Mouse (Mus musculus) embryonic facial prominence, embryonic 15.5 days (tissue): ENCODE data around the gene D17H6S53E. TPM values are rescaled to one million over a fixed set of nuclear protein-coding genes. Genes with fewer than 3 reads are reported as not detected.
A peak's percentile ranks its signal among the peaks of the same experiment; 100 is the strongest.

Source experiments
- ATAC-seq: fragments of 200-750 bp; cut with Nextera tagmentation; 2 replicates; pipeline ENCODE4 v1.8.0; 2017; ENCODE audit warnings: low read depth, moderate TSS enrichment; ENCODE audit not compliant: insufficient number of reproducible peaks, low FRiP score, low TSS enrichment
- H3K27ac ChIP-seq: fragments of 300-500 bp; sonication (generic); replicated peaks from 2 replicates; pipeline ENCODE4 v1.5.1; 2015; ENCODE audit warnings: mild to moderate bottlenecking, inconsistent platforms
- H3K27me3 ChIP-seq: fragments of 300-500 bp; sonication (generic); 2 replicates; pipeline ENCODE4 v1.6.1; 2015; ENCODE audit warnings: inconsistent platforms
- H3K36me3 ChIP-seq: fragments of 300-500 bp; sonication (generic); 2 replicates; pipeline ENCODE4 v1.6.1; 2015; ENCODE audit warnings: mild to moderate bottlenecking, inconsistent platforms
- H3K4me1 ChIP-seq: fragments of 300-500 bp; sonication (generic); 2 replicates; pipeline ENCODE4 v1.6.1; 2015; ENCODE audit warnings: inconsistent platforms
- H3K4me2 ChIP-seq: fragments of 300-500 bp; sonication (generic); replicated peaks from 2 replicates; pipeline ENCODE4 v1.6.1; 2015; ENCODE audit warnings: mild to moderate bottlenecking, inconsistent platforms
- H3K4me3 ChIP-seq: fragments of 300-500 bp; sonication (generic); replicated peaks from 2 replicates; pipeline ENCODE4 v1.5.1; 2015; ENCODE audit warnings: mild to moderate bottlenecking, inconsistent platforms
- H3K9ac ChIP-seq: fragments of 300-500 bp; sonication (generic); 2 replicates; pipeline ENCODE4 v1.6.1; 2015; ENCODE audit warnings: inconsistent platforms
- H3K9me3 ChIP-seq: fragments of 300-500 bp; sonication (generic); replicated peaks from 2 replicates; pipeline ENCODE4 v1.6.1; 2016; ENCODE audit warnings: inconsistent platforms
- WGBS: fragments of 180-500 bp; shearing (Covaris S2); methylation state at CpG from one replicate; pipeline ENCODE4 v1.1.7; 2015; 5-methylcytosine and 5-hydroxymethylcytosine counted together
- polyA plus RNA-seq: library from polyadenylated mRNA; unstranded; fragments of >200 nt; fragmentation: Nextera tagmentation; extraction: Ambion mirVana; gene quantifications from 2 replicates; pipeline ENCODE4 v1.2.1, GENCODE M21; 2015

The D17H6S53E gene
- polyA plus RNA-seq, 1 experiment from 2014 or later = 11.2 TPM

GRCm38 (mm10) chr17:35164218-35164567 is 38.0 kb downstream of the D17H6S53E start:
- no peak for ATAC-seq
- Histone ChIP-seq H3K9me3 (no peaks in the 10 kb centered on the region), H3K4me2 (peak overlapping the region; percentile 88), H3K36me3 (peaks cover 32% of the 10 kb centered on the region), H3K4me1 (peaks cover 35% of the 10 kb centered on the region), H3K9ac (peak overlapping the region; percentile 100), H3K27me3 (no peaks in the 10 kb centered on the region), H3K27ac (peak overlapping the region; percentile 100), H3K4me3 (peak overlapping the region; percentile 100)
- whole genome bisulfite sequencing = 0% methylated on average over 28 of the region's 28 CpGs

- Histone ChIP-seq H3K4me1 (peaks cover 35% of the 10 kb centered on the region), H3K36me3 (peaks cover 26% of the 10 kb centered on the region), H3K9me3 (no peaks in the 10 kb centered on the region), H3K27me3 (no peaks in the 10 kb centered on the region), H3K4me3 (peak within 1 kb of the TSS; percentile 100), H3K27ac (peak within 1 kb of the TSS; percentile 100), H3K4me2 (peak within 1 kb of the TSS; percentile 88), H3K9ac (peak within 1 kb of the TSS; percentile 100)
- peak; percentile 95 for ATAC-seq
- WGBS = under 1% methylated on average over 74 of the region's 89 CpGs
Observed at GRCm38 (mm10) chr17:35164568-35165450, 38.6 kb downstream of the D17H6S53E start, which contains the start of gene Prrc2a. Gene Prrc2a (minus strand): TSS chr17:35164897.

DNA sequence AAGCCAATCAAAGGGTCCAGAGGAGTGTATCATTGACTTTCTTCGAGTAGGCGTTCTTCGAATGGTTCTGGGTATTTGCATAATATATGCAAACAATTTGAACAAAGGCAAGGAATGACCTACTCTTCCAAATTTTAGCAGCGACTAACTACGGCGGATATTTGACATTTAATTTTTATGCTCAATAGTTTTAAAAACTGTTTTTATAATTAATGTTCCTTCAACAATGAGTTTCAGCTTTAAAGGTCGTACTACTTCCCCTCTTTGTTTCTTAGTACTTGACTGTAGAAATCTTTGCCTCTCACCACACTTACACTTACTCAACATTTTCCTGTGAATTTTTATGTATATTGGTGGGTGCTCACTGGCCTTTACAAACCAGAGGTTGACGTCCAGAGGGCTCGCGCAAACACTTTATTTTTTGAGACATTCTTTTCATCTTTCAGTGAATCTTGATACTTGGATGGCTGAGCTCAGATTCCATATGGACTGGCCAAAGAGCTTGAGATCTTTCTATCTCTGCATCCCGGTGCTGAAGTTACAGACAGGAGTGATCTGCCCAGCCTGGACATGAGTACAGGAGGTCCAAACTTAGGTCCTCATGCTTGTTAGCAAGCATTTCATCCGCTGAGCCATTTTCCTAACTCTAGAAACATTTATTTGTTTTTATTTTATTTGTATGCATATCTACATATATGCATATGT is 39.4 kb downstream of the D17H6S53E start:
- H3K27ac ChIP-seq = peak overlapping the region; percentile 100
- H3K4me2 ChIP-seq = peak overlapping the region; percentile 50
- H3K4me3 ChIP-seq = peak overlapping the region; percentile 100
- 20% methylated on average over 12 of the region's 12 CpGs for WGBS
- H3K9me3 ChIP-seq = no peaks in the 10 kb centered on the region
- peaks cover 18% of the 10 kb centered on the region for H3K36me3 ChIP-seq
- peaks cover 35% of the 10 kb centered on the region for H3K4me1 ChIP-seq
- no peak for ATAC-seq
- H3K27me3 ChIP-seq = no peaks in the 10 kb centered on the region
- H3K9ac ChIP-seq = peak overlapping the region; percentile 44

DNA sequence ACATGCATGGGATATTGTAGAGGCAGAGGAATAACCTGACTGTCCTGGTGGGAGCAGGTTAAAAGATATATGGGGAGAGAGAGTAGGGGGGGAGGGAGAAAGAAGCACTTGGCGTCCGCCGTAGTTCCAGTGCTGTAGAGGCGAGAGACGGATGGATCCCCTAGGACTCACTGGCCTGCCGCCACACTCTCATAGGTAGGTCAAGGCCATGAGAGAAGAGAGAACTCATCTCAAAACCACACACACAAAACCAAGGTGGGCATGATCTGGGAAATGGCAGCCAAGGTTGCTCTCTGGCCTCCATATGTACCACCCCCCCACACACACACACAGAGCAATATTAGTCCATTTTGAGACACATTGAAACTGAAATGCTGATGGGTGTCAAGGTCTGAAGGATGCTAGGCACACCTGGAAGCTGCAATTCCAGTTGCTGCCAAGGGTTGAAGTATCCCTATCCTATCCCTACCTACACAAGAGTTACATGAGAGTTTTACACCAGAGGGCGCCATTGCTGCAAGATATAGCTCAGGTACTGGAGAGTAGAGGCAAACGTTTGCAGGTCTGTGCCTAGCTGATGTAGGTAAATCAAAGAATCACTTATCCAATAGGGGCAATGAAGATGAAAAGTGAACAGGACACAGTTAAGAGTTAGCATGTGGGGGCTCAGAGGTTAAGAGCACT is 40.3 kb downstream of the D17H6S53E start:
- Histone ChIP-seq H3K27ac (peak overlapping the region; percentile 100), H3K27me3 (no peaks in the 10 kb centered on the region), H3K9ac (no peak overlapping the region), H3K36me3 (peaks cover 9% of the 10 kb centered on the region), H3K4me2 (peak overlapping the region; percentile 50; the same call in 1 of the 2 replicates), H3K9me3 (no peaks in the 10 kb centered on the region), H3K4me3 (no peak overlapping the region), H3K4me1 (peaks cover 28% of the 10 kb centered on the region)
- WGBS = 72% methylated on average over 8 of the region's 8 CpGs
- no peak for ATAC-seq

- Histone ChIP-seq H3K4me1 (peaks cover 16% of the 10 kb centered on the region), H3K36me3 (no peaks in the 10 kb centered on the region), H3K27ac (no peak overlapping the region), H3K27me3 (no peaks in the 10 kb centered on the region), H3K4me3 (no peak overlapping the region), H3K4me2 (no peak overlapping the region), H3K9ac (no peak overlapping the region), H3K9me3 (no peaks in the 10 kb centered on the region)
- 88% methylated on average over 7 of the region's 7 CpGs for WGBS
- ATAC-seq = no peak
Observed at GRCm38 (mm10) chr17:35167794-35168193, 41.6 kb downstream of the D17H6S53E start.

- Histone ChIP-seq H3K4me1 (peaks cover 18% of the 10 kb centered on the region), H3K4me2 (no peak overlapping the region), H3K27ac (no peak overlapping the region), H3K27me3 (no peaks in the 10 kb centered on the region), H3K4me3 (no peak overlapping the region), H3K9ac (no peak overlapping the region), H3K36me3 (no peaks in the 10 kb centered on the region), H3K9me3 (no peaks in the 10 kb centered on the region)
- ATAC-seq = no peak
- 18% methylated on average over 4 of the region's 4 CpGs for WGBS
Observed at GRCm38 (mm10) chr17:35168541-35169207, 42.5 kb downstream of the D17H6S53E start.

- no peak for ATAC-seq
- peak overlapping the region; percentile 72 for H3K27ac ChIP-seq
Observed at GRCm38 (mm10) chr17:35172445-35173234, 46.5 kb downstream of the D17H6S53E start.

DNA sequence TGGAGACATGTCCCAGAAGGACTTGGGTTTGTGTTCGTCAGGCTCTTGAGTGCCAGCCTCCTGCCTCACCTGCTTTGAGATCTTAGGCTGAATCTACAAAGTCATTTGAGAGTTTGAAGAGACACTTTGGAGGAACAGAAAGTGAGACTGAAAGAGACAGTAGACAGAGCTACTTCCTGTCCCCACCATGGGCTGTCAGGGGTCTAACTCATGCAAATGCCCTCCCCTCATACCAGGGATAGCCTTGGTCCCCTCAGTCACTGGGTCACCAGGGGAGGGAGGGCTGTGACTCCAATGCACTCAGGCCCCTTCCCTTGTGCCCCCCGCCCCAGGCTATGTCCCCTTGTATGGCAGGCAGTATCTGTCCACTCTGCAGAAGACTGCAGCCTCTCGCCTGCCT is 47.2 kb downstream of the D17H6S53E start:
- no peak overlapping the region for H3K9ac ChIP-seq
- no peaks in the 10 kb centered on the region for H3K36me3 ChIP-seq
- no peaks in the 10 kb centered on the region for H3K27me3 ChIP-seq
- peak overlapping the region; percentile 72 for H3K27ac ChIP-seq
- WGBS = 67% methylated on average over 3 of the region's 3 CpGs
- ATAC-seq = no peak
- H3K4me1 ChIP-seq = peaks cover 18% of the 10 kb centered on the region
- H3K9me3 ChIP-seq = no peaks in the 10 kb centered on the region
- H3K4me3 ChIP-seq = no peak overlapping the region
- H3K4me2 ChIP-seq = no peak overlapping the region

More at GRCm38 (mm10) chr17:35172445-35173234, 46.5 kb downstream of the D17H6S53E start:
- WGBS = 62% methylated on average over 11 of the region's 11 CpGs
- Histone ChIP-seq H3K36me3 (no peaks in the 10 kb centered on the region), H3K27me3 (no peaks in the 10 kb centered on the region), H3K4me3 (no peak overlapping the region), H3K9me3 (no peaks in the 10 kb centered on the region), H3K4me2 (no peak overlapping the region), H3K9ac (no peak overlapping the region), H3K4me1 (peaks cover 18% of the 10 kb centered on the region)

- 52% methylated on average over 8 of the region's 8 CpGs for whole genome bisulfite sequencing
- peaks cover 18% of the 10 kb centered on the region for H3K4me1 ChIP-seq
- H3K9ac ChIP-seq = no peak overlapping the region
Observed at GRCm38 (mm10) chr17:35174201-35174977, 48.2 kb downstream of the D17H6S53E start.

More at GRCm38 (mm10) chr17:35174201-35174977, 48.2 kb downstream of the D17H6S53E start:
- Histone ChIP-seq H3K36me3 (no peaks in the 10 kb centered on the region), H3K9me3 (no peaks in the 10 kb centered on the region), H3K4me3 (no peak overlapping the region), H3K4me2 (no peak overlapping the region), H3K27ac (0 out of 2 replicates have a peak overlapping the region, but pooled peaks have one; percentile 22), H3K27me3 (no peaks in the 10 kb centered on the region)
- ATAC-seq = no peak
